Comparison of ENCODE assay signal across 8 mouse cellular contexts in the genomic region with DNA sequence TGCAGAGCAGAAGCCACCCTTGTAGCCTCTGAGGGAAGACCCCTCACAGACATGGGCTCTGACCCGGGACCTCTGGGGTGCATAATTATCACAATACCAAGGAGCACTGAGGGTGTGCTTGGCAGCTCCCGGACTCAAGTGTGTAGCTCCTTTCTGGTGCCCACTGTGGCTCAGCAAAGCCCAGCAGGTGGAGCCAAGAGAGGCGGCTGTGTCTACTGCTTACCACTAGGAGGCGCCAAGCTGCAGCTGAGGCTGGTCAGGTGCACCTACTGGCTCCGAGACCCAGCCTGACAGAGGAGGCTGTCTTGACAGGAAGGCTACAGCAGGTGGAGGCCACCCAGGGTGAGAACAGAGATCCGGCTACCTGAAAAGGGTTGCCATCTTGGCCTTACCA. TPM values are rescaled to one million over a fixed set of nuclear protein-coding genes. Genes with fewer than 3 reads are reported as not detected.
DNase-seq lines count a peak whose midpoint lies in the region; ATAC-seq and TF ChIP-seq lines count a peak whose summit lies in the region.

No protein-coding gene starts in this region.

- no peak overlapping the region for H3K9ac ChIP-seq in liver, embryonic 12.5 days
- H3K9ac ChIP-seq in lung, postnatal 0 days (replicated peaks; ENCODE audit: low read depth) = no peak overlapping the region

- DNase-seq in liver = peak; percentile 60
- peak; percentile 56 to 80 for DNase-seq in kidney, postnatal 36 days
- DNase-seq in lung, postnatal 0 days (ENCODE audit: low spot score) = peak; percentile 80
- peak; percentile 85 for DNase-seq in retina, postnatal 1 day
- peak; percentile 65 to 67 for DNase-seq in thymus, postnatal 36 days

- 11% methylated on average over 6 of the region's 6 CpGs for WGBS in liver, embryonic 12.5 days (ENCODE audit: insufficient replicate concordance)
- 14% methylated on average over 6 of the region's 6 CpGs for WGBS in lung, postnatal 0 days

- H3K36me3 ChIP-seq in liver, embryonic 12.5 days = no peaks in the 10 kb centered on the region
- no peaks in the 10 kb centered on the region for H3K36me3 ChIP-seq in lung, postnatal 0 days (ENCODE audit: insufficient read depth, low read length)

- H3K4me3 ChIP-seq in liver, embryonic 12.5 days = no peak overlapping the region
- H3K4me3 ChIP-seq in lung, postnatal 0 days (ENCODE audit: low read depth, low read length) = no peak overlapping the region

- H3K4me2 ChIP-seq in liver, embryonic 12.5 days = no peak overlapping the region
- H3K4me2 ChIP-seq in lung, postnatal 0 days (replicated peaks; ENCODE audit: low read depth, low read length) = no peak overlapping the region

- peak; percentile 100 for TF ChIP-seq CTCF in lung, postnatal 0 days (IDR thresholded peaks at IDR 0.05)

- no peaks in the 10 kb centered on the region; the same call in 1 of the 2 replicates for H3K27me3 ChIP-seq in liver, embryonic 12.5 days (replicated peaks)
- H3K27me3 ChIP-seq in lung, postnatal 0 days (replicated peaks; ENCODE audit: insufficient read depth, low read length) = no peaks in the 10 kb centered on the region

- no peaks in the 10 kb centered on the region for H3K4me1 ChIP-seq in liver, embryonic 12.5 days
- no peaks in the 10 kb centered on the region for H3K4me1 ChIP-seq in lung, postnatal 0 days (ENCODE audit: insufficient read depth, low read depth, low read length)

- no peak for TF ChIP-seq EP300 in lung, postnatal 0 days (IDR thresholded peaks at IDR 0.05)

- no peak for ATAC-seq in liver, embryonic 12.5 days
- ATAC-seq in common myeloid progenitor, adult 5-6 weeks (replicated peaks; ENCODE audit: low read depth, poor library complexity, severe bottlenecking) = peak; percentile 81
- peak; percentile 83 for ATAC-seq in granulocyte monocyte progenitor cell, adult 5-6 weeks (replicated peaks; ENCODE audit: poor library complexity, severe bottlenecking)
- ATAC-seq in lung, postnatal 0 days = peak; percentile 79

- no peak overlapping the region for H3K27ac ChIP-seq in liver, embryonic 12.5 days
- no peak overlapping the region for H3K27ac ChIP-seq in lung, postnatal 0 days (ENCODE audit: low read length)

- no peaks in the 10 kb centered on the region for H3K9me3 ChIP-seq in liver, embryonic 12.5 days (replicated peaks)
- no peaks in the 10 kb centered on the region for H3K9me3 ChIP-seq in lung, postnatal 0 days (ENCODE audit: low read length)

RNA-seq across cellular contexts. Expression of a gene that starts 56.9 kb away (rescaled TPM):
- not detected in 2 replicates for polyA plus RNA-seq in liver, embryonic 12.5 days (2016; fragmentation: Nextera tagmentation; extraction: Ambion mirVana)
- not detected in 2 replicates for total RNA-seq in common myeloid progenitor, adult 5-6 weeks (2017)
- not detected in 2 replicates for total RNA-seq in granulocyte monocyte progenitor cell, adult 5-6 weeks (2014; fragmentation: Nextera tagmentation)
- not detected in 2 replicates for total RNA-seq in granulocyte monocyte progenitor cell, adult 5-6 weeks (2017)
- 0.13 and 0.26 TPM in 2 replicates for polyA plus RNA-seq in lung, postnatal 0 days (2015; fragmentation: Nextera tagmentation; extraction: Ambion mirVana)
